Mouse (Mus musculus) bone marrow macrophage, adult 2 months (primary cell): ENCODE measurements at regions not wholly inside any gene's neighbourhood (a gene's known extent, or its start where the extent isn't known, plus 50 kb on each side); places are given as distances from the start of the nearest gene placed in this dataset.

Experiments used
- CTCF ChIP-seq: IDR thresholded peaks from 2 replicates; pipeline ENCODE4 v1.5.1; 2012; ENCODE audit warnings: low read depth, mild to moderate bottlenecking, low read length, moderate library complexity
- POLR2A ChIP-seq: IDR thresholded peaks from 2 replicates; pipeline ENCODE4 v1.6.1; 2012; ENCODE audit warnings: mild to moderate bottlenecking, low read depth, low read length, borderline replicate concordance

DNA sequence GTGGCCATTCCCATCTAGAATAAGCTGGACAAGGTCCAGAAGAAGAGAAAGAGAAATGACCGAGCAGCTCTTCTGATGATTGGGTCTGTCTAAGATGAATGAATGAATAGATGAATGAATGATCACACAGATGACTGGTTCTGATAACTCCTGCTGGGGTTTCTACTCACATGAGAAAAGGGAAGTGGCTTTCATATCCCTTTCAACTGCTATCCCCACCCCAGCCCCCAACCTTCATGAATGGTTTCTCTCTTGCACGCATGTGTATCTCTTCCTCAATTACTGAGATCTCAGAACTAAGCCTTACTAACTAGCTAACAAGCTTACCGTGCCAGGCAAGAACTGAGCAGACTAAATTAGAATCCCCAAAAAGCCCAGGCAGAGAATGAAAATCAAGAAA, 233.8 kb downstream of the Gsdmc2 start:
- TF ChIP-seq CTCF (no peak), POLR2A (no peak)
